24 mouse cellular contexts compared by ENCODE assay signal in the genomic region with DNA sequence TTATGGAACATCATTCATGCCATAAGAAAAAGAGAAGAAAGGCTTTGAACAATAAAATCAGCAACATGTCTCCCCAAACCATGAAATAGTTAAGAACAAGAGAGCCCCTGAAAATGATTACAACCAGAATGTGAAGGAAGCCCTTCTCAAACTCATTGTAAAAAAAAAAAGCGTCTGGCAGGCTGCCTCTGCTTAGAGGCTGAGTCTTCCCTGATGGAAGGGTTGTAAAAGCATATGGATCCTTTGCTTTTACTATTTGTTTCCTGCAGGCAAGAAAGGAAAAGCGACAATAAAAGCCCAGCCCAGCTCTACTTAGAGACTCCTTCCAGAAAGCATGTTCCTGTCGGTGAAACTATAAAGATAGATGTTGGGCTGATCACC.
DNase-seq lines count a peak whose midpoint lies in the region; ATAC-seq lines count a peak whose summit lies in the region.
"Had no signal": no experiment of that assay in that cellular context is flagged by ENCODE, and none has a peak within 500 bp of the region (broad histone marks: within the 10 kb centered on the region; RNA-seq: fewer than 3 reads in every experiment).

No protein-coding gene starts in this region.

- no peaks in the 10 kb centered on the region for H3K27me3 ChIP-seq in kidney, embryonic 16.5 days (ENCODE audit: insufficient read depth, low read length)
- H3K27me3 ChIP-seq in limb, embryonic 11.5 days (ENCODE audit: control insufficient read depth, insufficient read depth, low read length): no peaks in the 10 kb centered on the region
- no peaks in the 10 kb centered on the region for H3K27me3 ChIP-seq in forebrain, embryonic 13.5 days
- H3K27me3 ChIP-seq: hindbrain, embryonic 12.5 days had no signal

- peak overlapping the region; percentile 60; the same call in 1 of the 2 replicates for H3K27ac ChIP-seq in kidney, embryonic 16.5 days (ENCODE audit: low read length)
- H3K27ac ChIP-seq in limb, embryonic 11.5 days (replicated peaks; ENCODE audit: low read depth, low read length): peak overlapping the region; percentile 30; the same call in 1 of the 2 replicates
- no peak overlapping the region for H3K27ac ChIP-seq in forebrain, embryonic 13.5 days
- H3K27ac ChIP-seq: hindbrain, embryonic 12.5 days; hindbrain, postnatal 0 days; macrophage had no signal

- H3K36me3 ChIP-seq in kidney, embryonic 16.5 days (ENCODE audit: insufficient read depth, low read length): no peaks in the 10 kb centered on the region
- no peaks in the 10 kb centered on the region for H3K36me3 ChIP-seq in limb, embryonic 11.5 days (ENCODE audit: control insufficient read depth, insufficient read depth, low read length)
- no peaks in the 10 kb centered on the region for H3K36me3 ChIP-seq in forebrain, embryonic 13.5 days (ENCODE audit: poor library complexity, severe bottlenecking)
- H3K36me3 ChIP-seq: hindbrain, embryonic 12.5 days had no signal

- H3K4me2 ChIP-seq in kidney, embryonic 16.5 days (replicated peaks; ENCODE audit: low read depth, low read length): no peak overlapping the region
- H3K4me2 ChIP-seq in limb, embryonic 11.5 days (ENCODE audit: low read depth, severe bottlenecking): no peak overlapping the region
- no peak overlapping the region for H3K4me2 ChIP-seq in forebrain, embryonic 13.5 days
- H3K4me2 ChIP-seq: hindbrain, embryonic 12.5 days; liver, embryonic 11.5 days had no signal

- H3K9me3 ChIP-seq in kidney, embryonic 16.5 days (ENCODE audit: low read length): no peaks in the 10 kb centered on the region
- no peaks in the 10 kb centered on the region; the same call in 1 of the 2 replicates for H3K9me3 ChIP-seq in limb, embryonic 11.5 days (ENCODE audit: control insufficient read depth, low read length)
- H3K9me3 ChIP-seq in forebrain, embryonic 13.5 days (replicated peaks): no peaks in the 10 kb centered on the region

- no peak overlapping the region for H3K9ac ChIP-seq in kidney, embryonic 16.5 days (replicated peaks; ENCODE audit: low read length)
- no peak overlapping the region for H3K9ac ChIP-seq in limb, embryonic 11.5 days (ENCODE audit: low read length)
- no peak overlapping the region for H3K9ac ChIP-seq in forebrain, embryonic 13.5 days
- H3K9ac ChIP-seq: hindbrain, embryonic 12.5 days had no signal

- DNase-seq in kidney, adult 18-20 months: no peak
- DNase-seq in forelimb bud, embryonic 11.5 days (ENCODE audit: low read depth, low spot score): peak; percentile 69
- no peak for DNase-seq in limb, embryonic 11.5 days (ENCODE audit: low spot score)
- no peak for DNase-seq in frontal cortex, postnatal 14 days (ENCODE audit: low spot score in 2 of 2)
- DNase-seq: adrenal gland, adult 2 months; adrenal gland, postnatal 36 days; B cell, adult 2 months; cerebellum, adult 2 months; cerebellum, postnatal 14 days; gastrocnemius, postnatal 10 days; heart, postnatal 36 days; kidney, adult 9 months; kidney, postnatal 4 days; midbrain, embryonic 14.5 days; right cerebral cortex, postnatal 14 days had no signal

- 28% methylated on average over 3 of the region's 3 CpGs for WGBS in kidney, embryonic 16.5 days
- 11% methylated on average over 3 of the region's 3 CpGs for WGBS in limb, embryonic 11.5 days
- WGBS in forebrain, embryonic 13.5 days: 69% methylated on average over 3 of the region's 3 CpGs

- H3K4me1 ChIP-seq in kidney, embryonic 16.5 days (ENCODE audit: insufficient read depth, low read length): peaks cover 32% of the 10 kb centered on the region
- peaks cover 10% of the 10 kb centered on the region for H3K4me1 ChIP-seq in limb, embryonic 11.5 days (ENCODE audit: control insufficient read depth, insufficient read depth, low read length)
- no peaks in the 10 kb centered on the region for H3K4me1 ChIP-seq in forebrain, embryonic 13.5 days
- H3K4me1 ChIP-seq: hindbrain, embryonic 12.5 days had no signal

- H3K4me3 ChIP-seq in kidney, embryonic 16.5 days (ENCODE audit: low read length): no peak overlapping the region
- H3K4me3 ChIP-seq in limb, embryonic 11.5 days (ENCODE audit: low read depth, low read length): no peak overlapping the region
- no peak overlapping the region for H3K4me3 ChIP-seq in forebrain, embryonic 13.5 days
- H3K4me3 ChIP-seq: hindbrain, embryonic 12.5 days had no signal

- ATAC-seq in kidney, embryonic 16.5 days (ENCODE audit: low FRiP score, low TSS enrichment): no peak
- peak; percentile 62 for ATAC-seq in limb, embryonic 11.5 days (ENCODE audit: insufficient number of reproducible peaks, low FRiP score, low TSS enrichment, low read depth)
- ATAC-seq in forebrain, embryonic 13.5 days: no peak
- ATAC-seq: activated CD4-positive, CD25-positive, alpha-beta regulatory T cell, adult 4 months; forebrain, embryonic 16.5 days; hindbrain, postnatal 0 days; lung, postnatal 0 days had no signal
